Comparison of ENCODE assay signal across 16 mouse cellular contexts in genomic region chr10:20044051-20044450, GRCm38 (mm10).
"Had no signal": no experiment of that assay in that cellular context is flagged by ENCODE, and none has a peak within 500 bp of the region (broad histone marks: within the 10 kb centered on the region; RNA-seq: fewer than 3 reads in every experiment).

No protein-coding gene starts in this region.

- H3K27ac ChIP-seq: neural tube, embryonic 13.5 days; neural tube, embryonic 15.5 days; stomach, embryonic 15.5 days; stomach, postnatal 0 days had no signal

- H3K4me3 ChIP-seq: neural tube, embryonic 13.5 days; neural tube, embryonic 15.5 days; stomach, embryonic 15.5 days had no signal

- H3K4me2 ChIP-seq: neural tube, embryonic 13.5 days; neural tube, embryonic 15.5 days; stomach, embryonic 15.5 days had no signal

- DNase-seq: retina, postnatal 1 day; right cerebral cortex, adult 18-20 months; right cerebral cortex, postnatal 14 days; right cerebral cortex, postnatal 25 days; right cerebral cortex, postnatal 4 days; spleen, adult 18-20 months; thymus, adult 18-20 months; thymus, adult 2 months; thymus, postnatal 14 days; thymus, postnatal 25 days; thymus, postnatal 36 days; thymus, postnatal 4 days had no signal

- H3K9me3 ChIP-seq: neural tube, embryonic 13.5 days; neural tube, embryonic 15.5 days; stomach, embryonic 15.5 days had no signal

- H3K36me3 ChIP-seq: neural tube, embryonic 13.5 days; neural tube, embryonic 15.5 days; stomach, embryonic 15.5 days had no signal

- H3K9ac ChIP-seq: neural tube, embryonic 13.5 days; neural tube, embryonic 15.5 days; stomach, embryonic 15.5 days had no signal

- H3K27me3 ChIP-seq: neural tube, embryonic 13.5 days; neural tube, embryonic 15.5 days; stomach, embryonic 15.5 days had no signal
